Mouse (Mus musculus) liver, adult 2 months (tissue): ENCODE data around the gene Meaf6.

Experiments used
- CTCF ChIP-seq: fragments of 200-500 bp; IDR thresholded peaks from 2 replicates; pipeline ENCODE4 v1.5.1; 2011; ENCODE audit warnings: low read depth, low read length, control low read depth
- POLR2A ChIP-seq: fragments of 200-500 bp; IDR thresholded peaks from 2 replicates; pipeline ENCODE4 v1.6.1; 2011; ENCODE audit warnings: low read length, control low read depth; ENCODE audit not compliant: insufficient read depth; ENCODE audit errors: extremely low read depth

DNA sequence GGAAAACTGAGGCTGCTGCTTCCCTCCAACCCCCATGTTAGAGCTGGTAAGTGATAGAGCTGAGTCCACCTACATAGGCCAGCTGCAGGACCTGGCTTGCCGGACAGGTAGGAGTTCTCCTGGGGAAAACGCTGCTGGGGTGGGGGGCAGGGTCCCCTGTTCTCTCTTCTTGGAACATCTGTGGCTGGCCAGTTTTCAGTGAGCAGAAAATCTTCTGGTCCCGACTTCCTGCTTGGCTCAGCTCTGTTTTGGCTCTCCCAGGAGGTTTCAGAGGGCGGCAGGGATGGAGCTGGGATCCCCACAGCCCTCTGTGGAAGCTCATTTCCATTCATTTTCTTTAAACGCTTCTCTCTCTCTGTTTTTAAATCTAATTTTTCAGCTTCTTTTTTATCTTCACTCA is 64.5 kb downstream of the Meaf6 start:
- TF ChIP-seq POLR2A = no peak
- no peak for TF ChIP-seq CTCF
